Mouse (Mus musculus) Patski (cell line): Measurements from ENCODE around the gene Prr5. TPM values are rescaled to one million over a fixed set of nuclear protein-coding genes. Genes with fewer than 3 reads are reported as not detected.

Experiments
- ATAC-seq: fragments of 100-300 bp; one replicate; pipeline ENCODE4 v1.8.0; 2021
- CTCF ChIA-PET: fragments of 350-600 bp; sonication (Branson Sonifier 250); formaldehyde crosslinking; loops from one replicate; lab custom pipeline; 2022; ENCODE audit warnings: inconsistent platforms; lab: Charles Lee
- POLR2A ChIA-PET: fragments of 350-600 bp; sonication (Branson Sonifier 250); formaldehyde crosslinking; loops from one replicate; lab custom pipeline; 2022; ENCODE audit warnings: antibody characterized with exemption, inconsistent platforms; lab: Charles Lee
- DNase-seq: peaks from one replicate; pipeline ENCODE4 v3.0.0-alpha.2; 2011; ENCODE audit warnings: low read depth, low spot score
- H3K27me3 ChIP-seq: fragments of 371-371 bp; one replicate; pipeline ENCODE4 v1.5.1; 2021
- CTCF ChIP-seq: fragments of 100-300 bp; IDR thresholded peaks from one replicate; pipeline ENCODE4 v1.5.1; 2021
- in situ Hi-C: fragments of 300-500 bp; cut with MboI; formaldehyde crosslinking; loops from 3 replicates; pipeline ENCODE4 v1.11.1; 2018; ENCODE audit warnings: low pct_unique_long_range_greater_than_20kb, mixed read lengths
- polyA plus RNA-seq: library from polyadenylated mRNA; unstranded; gene quantifications from one replicate; pipeline ENCODE4 v1.2.3, GENCODE M21; 2021

The Prr5 gene
- 15.6 TPM for polyA plus RNA-seq

GRCm38 (mm10) chr15:84668938-84669747 lies at the start of gene Prr5:
TSS of gene Prr5 (plus strand) at chr15:84669620.
- no peaks in the 10 kb centered on the region for H3K27me3 ChIP-seq
- ATAC-seq (no peak), DNase-seq (no peak)
- POLR2A ChIA-PET = no interaction called here
- in situ Hi-C loops = no loop called here
- TF ChIP-seq CTCF = no peak
- CTCF ChIA-PET = interaction anchor here (1.3 kb wide), 1 partner anchor 32 kb away, joined by 6 read pairs; no protein-coding TSS in a partner anchor

GRCm38 (mm10) chr15:84620028-84620427 lies 49.4 kb upstream of the Prr5 start:
- ATAC-seq (no peak), DNase-seq (no peak)
- ChIA-PET POLR2A (no interaction called here), CTCF (interaction anchor here (1.1 to 1.8 kb wide), 3 partner anchors 359 to 362 kb away, joined by 3 to 5 read pairs (median 5); no protein-coding TSS in a partner anchor)
- peaks cover 20% of the 10 kb centered on the region for H3K27me3 ChIP-seq
- in situ Hi-C loops = no loop called here
- no peak for TF ChIP-seq CTCF

- no peak for TF ChIP-seq CTCF
- DNase-seq (no peak), ATAC-seq (no peak)
- ChIA-PET POLR2A (no interaction called here), CTCF (interaction anchor here (1.8 kb wide), 1 partner anchor 363 kb away, joined by 5 read pairs; no protein-coding TSS in a partner anchor)
- H3K27me3 ChIP-seq = peaks cover 9% of the 10 kb centered on the region
- in situ Hi-C loops = no loop called here
Measured at GRCm38 (mm10) chr15:84621722-84622428, 47.5 kb upstream of the Prr5 start.

DNA sequence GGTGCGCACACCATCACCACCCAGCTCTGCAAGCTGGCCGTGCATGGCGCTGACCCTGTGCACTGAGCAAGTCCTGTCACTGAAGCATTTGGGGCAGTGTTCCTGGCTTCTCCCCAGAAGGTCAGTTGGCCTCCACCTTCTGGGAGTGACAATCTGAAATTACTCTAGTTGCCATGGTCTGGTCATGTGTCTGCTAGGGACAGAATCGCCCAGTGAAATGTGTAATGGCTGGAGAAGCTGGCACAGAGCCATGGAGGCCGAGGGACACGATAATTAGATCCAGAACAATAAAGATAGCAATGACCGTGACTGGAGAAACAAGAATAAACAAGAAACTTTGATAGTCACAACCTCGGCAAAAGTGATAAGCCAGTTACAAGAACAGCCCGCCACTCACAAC lies 44.5 kb upstream of the Prr5 start:
- DNase-seq (no peak), ATAC-seq (no peak)
- peaks cover 9% of the 10 kb centered on the region for H3K27me3 ChIP-seq
- POLR2A ChIA-PET = no interaction called here
- CTCF ChIA-PET = no interaction called here
- no peak for TF ChIP-seq CTCF
- in situ Hi-C loops = no loop called here

GRCm38 (mm10) chr15:84625712-84626414 lies 43.6 kb upstream of the Prr5 start:
- ATAC-seq (no peak), DNase-seq (no peak)
- peaks cover under 1% of the 10 kb centered on the region for H3K27me3 ChIP-seq
- no peak for TF ChIP-seq CTCF
- in situ Hi-C loops = no loop called here
- CTCF ChIA-PET = no interaction called here
- POLR2A ChIA-PET = no interaction called here

GRCm38 (mm10) chr15:84627308-84627707 lies 42.1 kb upstream of the Prr5 start:
- in situ Hi-C loops = no loop called here
- DNase-seq (no peak), ATAC-seq (no peak)
- ChIA-PET POLR2A (no interaction called here), CTCF (no interaction called here)
- TF ChIP-seq CTCF = no peak
- H3K27me3 ChIP-seq = no peaks in the 10 kb centered on the region

DNA sequence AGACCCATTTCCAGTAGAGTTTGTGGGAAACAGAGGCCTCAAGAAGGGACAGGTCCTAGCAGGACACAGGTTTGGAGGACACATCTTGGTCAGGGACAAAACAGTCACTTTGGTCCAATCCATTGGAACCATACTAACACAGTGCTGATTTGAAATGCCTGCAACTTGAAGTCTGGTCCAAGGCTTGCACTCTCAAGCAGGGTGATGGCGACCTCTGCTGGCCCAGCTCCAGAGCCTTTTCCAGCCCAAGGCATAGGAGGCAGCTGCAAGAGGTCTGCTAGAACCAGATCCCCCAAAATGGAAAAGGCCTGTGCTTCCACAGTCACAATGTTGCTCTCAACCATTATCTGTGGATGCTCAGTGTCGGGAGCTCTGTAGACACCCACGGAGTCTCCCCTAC lies 39.7 kb upstream of the Prr5 start:
- in situ Hi-C loops = no loop called here
- no peaks in the 10 kb centered on the region for H3K27me3 ChIP-seq
- no peak for DNase-seq

DNA sequence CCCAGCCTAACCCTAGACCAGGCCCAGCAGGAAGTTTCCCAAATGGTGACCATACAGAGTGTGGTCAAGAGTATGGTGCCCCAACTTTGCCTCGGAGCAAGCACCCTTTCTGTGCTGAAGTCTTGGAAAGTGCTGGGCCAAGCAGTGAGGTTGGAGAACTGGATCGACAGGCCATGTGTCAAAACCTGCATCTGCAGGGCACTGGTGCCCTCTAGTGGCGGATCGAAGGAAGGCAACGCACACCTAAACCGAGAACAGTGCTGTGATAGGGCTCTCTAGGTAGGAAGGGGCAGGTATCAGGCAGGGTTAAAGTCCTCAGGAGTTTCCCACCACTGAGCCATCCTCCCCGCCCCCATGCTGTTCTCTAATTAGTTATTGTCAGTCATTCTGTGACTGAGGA lies 37.9 kb upstream of the Prr5 start:
- ATAC-seq (peak; percentile 70), DNase-seq (no peak)
- CTCF ChIA-PET = interaction anchor here (0.7 to 1.5 kb wide), 9 partner anchors 11 to 775 kb away, joined by 3 to 5 read pairs (median 4); no protein-coding TSS in a partner anchor
- POLR2A ChIA-PET = no interaction called here
- peak; percentile 98 for TF ChIP-seq CTCF
- H3K27me3 ChIP-seq = no peaks in the 10 kb centered on the region
- in situ Hi-C loops = no loop called here

More for the DNA sequence above, 39.7 kb upstream of the Prr5 start:
- peak; percentile 74 for TF ChIP-seq CTCF
- no peak for ATAC-seq
- ChIA-PET CTCF (interaction anchor here (1.0 to 1.7 kb wide), 3 partner anchors 94 to 369 kb away, joined by 3 to 4 read pairs (median 3); no protein-coding TSS in a partner anchor), POLR2A (no interaction called here)

GRCm38 (mm10) chr15:84634361-84634760 lies 35.1 kb upstream of the Prr5 start:
- no peak for TF ChIP-seq CTCF

GRCm38 (mm10) chr15:84638405-84638804 lies 31.0 kb upstream of the Prr5 start:
- no peak for ATAC-seq
- H3K27me3 ChIP-seq = no peaks in the 10 kb centered on the region
- ChIA-PET POLR2A (no interaction called here), CTCF (no interaction called here)
- no peak for DNase-seq
- TF ChIP-seq CTCF = no peak
- in situ Hi-C loops = no loop called here

More at GRCm38 (mm10) chr15:84634361-84634760, 35.1 kb upstream of the Prr5 start:
- CTCF ChIA-PET = no interaction called here
- in situ Hi-C loops = no loop called here
- peak; percentile 19 for ATAC-seq
- no peak for DNase-seq
- POLR2A ChIA-PET = no interaction called here
- H3K27me3 ChIP-seq = no peaks in the 10 kb centered on the region
